ENCODE assay signal across 12 mouse cellular contexts in the genomic region with DNA sequence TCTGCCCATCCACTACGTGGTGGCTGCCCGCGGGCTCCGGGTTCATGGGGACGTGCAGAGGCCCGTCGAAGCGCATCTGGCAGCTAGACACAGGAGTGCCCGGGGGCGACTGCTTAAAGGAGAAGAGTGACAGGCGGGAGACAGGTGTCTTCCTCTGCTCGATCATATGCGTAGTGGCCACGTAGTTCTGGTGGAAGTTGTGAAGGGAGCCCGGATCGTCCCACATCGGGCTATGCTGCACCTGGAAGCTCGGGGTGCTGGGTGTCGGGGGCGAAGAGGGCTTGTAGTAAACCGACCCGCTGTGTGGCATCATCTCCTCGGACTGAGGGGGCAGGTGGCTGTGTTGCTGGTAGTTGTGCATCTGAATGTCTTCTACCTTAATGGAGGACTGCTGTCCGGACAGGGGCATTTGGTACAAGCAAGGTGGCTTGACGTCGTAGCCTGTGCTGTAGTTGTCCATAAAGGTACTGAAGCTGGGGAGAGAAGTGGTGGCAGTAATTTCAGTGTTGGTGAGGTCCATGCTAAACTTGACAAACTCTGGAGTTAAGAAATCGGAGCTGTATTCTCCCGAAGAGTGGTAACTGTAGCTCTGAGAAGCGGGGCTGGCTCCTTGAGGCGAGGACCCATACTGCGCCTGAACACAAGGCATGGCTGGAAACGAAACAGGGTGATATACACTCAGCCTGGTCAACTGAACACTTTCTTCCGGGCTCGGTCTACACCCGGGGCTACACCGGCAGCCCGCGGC. TPM values are rescaled to one million over a fixed set of nuclear protein-coding genes. Genes with fewer than 3 reads are reported as not detected.
DNase-seq lines count a peak whose midpoint lies in the region; ATAC-seq and TF ChIP-seq lines count a peak whose summit lies in the region.
"Had no signal": no experiment of that assay in that cellular context is flagged by ENCODE, and none has a peak within 500 bp of the region (broad histone marks: within the 10 kb centered on the region; RNA-seq: fewer than 3 reads in every experiment).

No protein-coding gene starts in this region.

- no peak overlapping the region for H3K9ac ChIP-seq in kidney, embryonic 16.5 days (replicated peaks; ENCODE audit: low read length)
- no peak overlapping the region for H3K9ac ChIP-seq in hindbrain, postnatal 0 days (replicated peaks; ENCODE audit: low read length)
- H3K9ac ChIP-seq in neural tube, embryonic 11.5 days (ENCODE audit: low read length): no peak overlapping the region
- no peak overlapping the region for H3K9ac ChIP-seq in liver, postnatal 0 days (replicated peaks)

- no peak for DNase-seq in kidney, postnatal 36 days
- DNase-seq in forebrain, embryonic 10.5 days (ENCODE audit: extremely low spot score, low spot score): peak; percentile 46
- no peak for DNase-seq in hindbrain, postnatal 0 days (ENCODE audit: low spot score)
- DNase-seq in neural tube, embryonic 11.5 days (ENCODE audit: low spot score): no peak
- no peak for DNase-seq in gastrocnemius, postnatal 10 days
- no peak for DNase-seq in adrenal gland, adult 18-20 months (ENCODE audit: low spot score in 2 of 2)
- DNase-seq in liver, postnatal 0 days: no peak
- DNase-seq: lung, postnatal 36 days; right cerebral cortex, postnatal 14 days had no signal

- H3K27ac ChIP-seq in kidney, embryonic 16.5 days (ENCODE audit: low read length): no peak overlapping the region
- H3K27ac ChIP-seq in forebrain, embryonic 10.5 days: no peak overlapping the region
- H3K27ac ChIP-seq in hindbrain, postnatal 0 days: no peak overlapping the region
- H3K27ac ChIP-seq in neural tube, embryonic 11.5 days (ENCODE audit: low read depth, low read length): no peak overlapping the region
- H3K27ac ChIP-seq in liver, postnatal 0 days (ENCODE audit: low read depth): no peak overlapping the region
- H3K27ac ChIP-seq: layer of hippocampus, adult 2 months had no signal

- ATAC-seq in kidney, embryonic 16.5 days (ENCODE audit: low FRiP score, low TSS enrichment): no peak
- ATAC-seq in hindbrain, postnatal 0 days: no peak
- ATAC-seq in neural tube, embryonic 11.5 days (ENCODE audit: insufficient read depth, low FRiP score, low TSS enrichment): no peak
- no peak for ATAC-seq in liver, postnatal 0 days
- ATAC-seq: Patski had no signal

- TF ChIP-seq CTCF in hindbrain, postnatal 0 days (IDR thresholded peaks at IDR 0.05; ENCODE audit: low read depth): no peak
- TF ChIP-seq CTCF in liver, postnatal 0 days (IDR thresholded peaks at IDR 0.05; ENCODE audit: low read depth): no peak

- no peaks in the 10 kb centered on the region for H3K36me3 ChIP-seq in kidney, embryonic 16.5 days (ENCODE audit: insufficient read depth, low read length)
- peaks cover 4% of the 10 kb centered on the region; the same call in 1 of the 2 replicates for H3K36me3 ChIP-seq in forebrain, embryonic 10.5 days (replicated peaks)
- no peaks in the 10 kb centered on the region for H3K36me3 ChIP-seq in hindbrain, postnatal 0 days (ENCODE audit: insufficient read depth, low read length)
- H3K36me3 ChIP-seq in neural tube, embryonic 11.5 days (ENCODE audit: control insufficient read depth, insufficient read depth, low read length): no peaks in the 10 kb centered on the region
- H3K36me3 ChIP-seq in liver, postnatal 0 days (replicated peaks; ENCODE audit: insufficient read depth, low read length): no peaks in the 10 kb centered on the region

- 9% methylated on average over 38 of the region's 38 CpGs for WGBS in kidney, embryonic 16.5 days
- 4% methylated on average over 38 of the region's 38 CpGs for WGBS in forebrain, embryonic 10.5 days
- WGBS in hindbrain, postnatal 0 days: 7% methylated on average over 38 of the region's 38 CpGs
- WGBS in neural tube, embryonic 11.5 days: 1% methylated on average over 38 of the region's 38 CpGs
- 11% methylated on average over 38 of the region's 38 CpGs for WGBS in liver, postnatal 0 days (ENCODE audit: insufficient replicate concordance)

- TF ChIP-seq EP300 in liver, postnatal 0 days (IDR thresholded peaks at IDR 0.05; ENCODE audit: low read depth): no peak

- H3K4me2 ChIP-seq in kidney, embryonic 16.5 days (replicated peaks; ENCODE audit: low read depth, low read length): peak overlapping the region; percentile 18; the same call in 1 of the 2 replicates
- H3K4me2 ChIP-seq in hindbrain, postnatal 0 days (ENCODE audit: low read depth, low read length): peak overlapping the region; percentile 23; the same call in 1 of the 2 replicates
- H3K4me2 ChIP-seq in neural tube, embryonic 11.5 days (ENCODE audit: low read depth): 0 out of 2 replicates have a peak overlapping the region, but pooled peaks have one; percentile 14
- no peak overlapping the region for H3K4me2 ChIP-seq in liver, postnatal 0 days (ENCODE audit: low read depth, low read length)

- H3K27me3 ChIP-seq in kidney, embryonic 16.5 days (ENCODE audit: insufficient read depth, low read length): peaks cover 71% of the 10 kb centered on the region
- peaks cover 73% of the 10 kb centered on the region for H3K27me3 ChIP-seq in forebrain, embryonic 10.5 days (ENCODE audit: poor library complexity, severe bottlenecking)
- H3K27me3 ChIP-seq in hindbrain, postnatal 0 days (ENCODE audit: insufficient read depth, low read length): peaks cover 67% of the 10 kb centered on the region
- peaks cover 83% of the 10 kb centered on the region for H3K27me3 ChIP-seq in neural tube, embryonic 11.5 days (ENCODE audit: control insufficient read depth, insufficient read depth, low read length)
- H3K27me3 ChIP-seq in liver, postnatal 0 days (ENCODE audit: insufficient read depth, low read length): peaks cover 87% of the 10 kb centered on the region
- H3K27me3 ChIP-seq: Patski had no signal

- H3K9me3 ChIP-seq in kidney, embryonic 16.5 days (ENCODE audit: low read length): peaks cover 5% of the 10 kb centered on the region
- no peaks in the 10 kb centered on the region for H3K9me3 ChIP-seq in forebrain, embryonic 10.5 days
- no peaks in the 10 kb centered on the region for H3K9me3 ChIP-seq in hindbrain, postnatal 0 days (ENCODE audit: low read length)
- H3K9me3 ChIP-seq in neural tube, embryonic 11.5 days (ENCODE audit: control insufficient read depth, low read length): no peaks in the 10 kb centered on the region
- H3K9me3 ChIP-seq in liver, postnatal 0 days (ENCODE audit: low read length): no peaks in the 10 kb centered on the region; the same call in 1 of the 2 replicates

- H3K4me3 ChIP-seq in kidney, embryonic 16.5 days (ENCODE audit: low read length): peak overlapping the region; percentile 21
- peak overlapping the region; percentile 94 for H3K4me3 ChIP-seq in forebrain, embryonic 10.5 days
- H3K4me3 ChIP-seq in hindbrain, postnatal 0 days (ENCODE audit: low read length): peak overlapping the region; percentile 15
- peak overlapping the region; percentile 6 for H3K4me3 ChIP-seq in neural tube, embryonic 11.5 days (ENCODE audit: low read depth, low read length)
- H3K4me3 ChIP-seq in liver, postnatal 0 days (ENCODE audit: low read depth, low read length): no peak overlapping the region
- H3K4me3 ChIP-seq: layer of hippocampus, adult 2 months had no signal

- H3K4me1 ChIP-seq in kidney, embryonic 16.5 days (ENCODE audit: insufficient read depth, low read length): peaks cover 31% of the 10 kb centered on the region
- peaks cover 79% of the 10 kb centered on the region for H3K4me1 ChIP-seq in forebrain, embryonic 10.5 days
- no peaks in the 10 kb centered on the region; the same call in 1 of the 2 replicates for H3K4me1 ChIP-seq in hindbrain, postnatal 0 days (ENCODE audit: insufficient read depth, low read length)
- peaks cover 13% of the 10 kb centered on the region for H3K4me1 ChIP-seq in neural tube, embryonic 11.5 days (ENCODE audit: control insufficient read depth, insufficient read depth, low read length)
- peaks cover 19% of the 10 kb centered on the region for H3K4me1 ChIP-seq in liver, postnatal 0 days (ENCODE audit: insufficient read depth)

RNA-seq across cellular contexts. Expression of gene Nr4a2, which starts 11.8 kb away (rescaled TPM):
- polyA plus RNA-seq in kidney, embryonic 16.5 days (2015; fragmentation: Nextera tagmentation; extraction: Ambion mirVana): 3.7 and 4.0 TPM in 2 replicates
- 7.4 and 7.8 TPM in 2 replicates for polyA plus RNA-seq in forebrain, embryonic 10.5 days (2016; fragmentation: Nextera tagmentation; extraction: Ambion mirVana)
- total RNA-seq in hindbrain, postnatal 0 days (2014; rRNA removed): 8.5 and 8.7 TPM in 2 replicates
- polyA plus RNA-seq in hindbrain, postnatal 0 days (2015; fragmentation: Nextera tagmentation; extraction: Ambion mirVana): 8.6 and 11.2 TPM in 2 replicates
- polyA plus RNA-seq in neural tube, embryonic 11.5 days (2014; fragmentation: Nextera tagmentation; extraction: Ambion mirVana): 6.0 and 6.1 TPM in 2 replicates
- total RNA-seq in gastrocnemius, postnatal 10 days (2021): 1 to 10 TPM; 1.8 to 2.3 TPM
- total RNA-seq in adrenal gland, adult 18-20 months (2021): 10 to 100 TPM; 16.8 to 27.9 TPM
- polyA plus RNA-seq in liver, postnatal 0 days (2015; fragmentation: Nextera tagmentation; extraction: Ambion mirVana): 0.18 and 0.27 TPM in 2 replicates
